Mouse (Mus musculus) thymus, postnatal 25 days (tissue): ENCODE results near the gene Hcst.
A peak's percentile ranks its signal among the peaks of the same experiment; 100 is the strongest.

ENCODE experiments used
- DNase-seq: peaks from one replicate; pipeline ENCODE4 v3.0.0; 2022

Gene Hcst

DNA sequence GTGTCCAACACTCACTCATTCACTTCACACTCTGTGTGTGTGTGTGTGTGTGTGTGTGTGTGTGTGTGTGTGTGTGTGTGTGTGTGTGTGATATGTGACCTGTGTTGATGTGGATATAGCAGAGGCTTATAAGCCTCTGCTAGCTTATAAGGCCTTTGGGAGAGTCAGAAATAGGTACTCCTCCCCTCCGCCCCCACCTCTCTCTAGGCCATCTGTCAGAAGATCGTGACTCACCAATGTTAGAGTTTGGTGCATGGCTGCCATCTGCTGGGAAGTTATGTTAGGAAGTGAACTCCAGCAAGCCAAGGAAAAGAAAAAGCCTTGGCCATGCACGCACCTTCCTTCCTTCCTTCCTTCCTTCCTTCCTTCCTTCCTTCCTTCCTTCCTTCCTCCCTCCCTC lies 12.1 kb upstream of the Hcst start:
- peak; percentile 78 for DNase-seq

DNA sequence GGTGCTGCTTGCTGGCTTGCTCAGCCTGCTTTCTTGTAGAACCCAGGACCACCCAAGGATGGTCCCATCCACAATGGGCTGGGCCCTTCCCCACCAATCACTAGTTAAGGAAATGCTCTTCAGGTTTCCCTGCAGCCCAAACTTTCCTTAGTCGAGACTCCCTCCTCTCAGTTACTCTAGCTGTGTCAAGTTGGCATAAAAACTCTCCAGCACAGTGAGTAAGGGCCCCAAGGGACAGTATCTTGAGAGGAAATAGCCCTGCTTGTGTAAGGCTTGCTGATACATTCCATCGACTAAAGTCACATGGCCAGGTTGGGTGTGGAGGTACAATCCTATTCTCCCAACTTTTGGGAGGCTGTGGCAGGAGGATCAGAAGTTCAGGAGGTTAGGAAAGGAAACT lies 10.5 kb upstream of the Hcst start:
- DNase-seq: no peak

DNA sequence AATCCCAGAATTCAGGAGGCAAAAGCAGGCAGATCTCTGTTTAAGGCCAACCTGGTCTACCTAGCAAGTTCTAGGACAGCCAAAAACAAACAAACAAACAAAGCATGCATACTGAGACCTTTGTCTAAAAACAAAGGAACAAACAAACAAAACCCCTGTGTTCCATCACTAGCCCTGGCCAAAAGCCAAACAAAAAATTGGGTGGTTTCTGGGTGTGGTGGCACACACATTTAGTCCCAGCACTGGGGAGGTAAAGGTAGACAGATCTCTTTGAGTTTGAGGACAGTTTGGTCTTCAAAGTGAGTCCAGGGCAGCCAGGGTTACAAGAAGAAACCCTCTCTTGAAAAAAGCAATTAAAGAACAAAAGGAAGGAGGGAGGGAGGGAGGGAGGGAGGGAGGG lies 9.7 kb upstream of the Hcst start:
- no peak for DNase-seq

DNA sequence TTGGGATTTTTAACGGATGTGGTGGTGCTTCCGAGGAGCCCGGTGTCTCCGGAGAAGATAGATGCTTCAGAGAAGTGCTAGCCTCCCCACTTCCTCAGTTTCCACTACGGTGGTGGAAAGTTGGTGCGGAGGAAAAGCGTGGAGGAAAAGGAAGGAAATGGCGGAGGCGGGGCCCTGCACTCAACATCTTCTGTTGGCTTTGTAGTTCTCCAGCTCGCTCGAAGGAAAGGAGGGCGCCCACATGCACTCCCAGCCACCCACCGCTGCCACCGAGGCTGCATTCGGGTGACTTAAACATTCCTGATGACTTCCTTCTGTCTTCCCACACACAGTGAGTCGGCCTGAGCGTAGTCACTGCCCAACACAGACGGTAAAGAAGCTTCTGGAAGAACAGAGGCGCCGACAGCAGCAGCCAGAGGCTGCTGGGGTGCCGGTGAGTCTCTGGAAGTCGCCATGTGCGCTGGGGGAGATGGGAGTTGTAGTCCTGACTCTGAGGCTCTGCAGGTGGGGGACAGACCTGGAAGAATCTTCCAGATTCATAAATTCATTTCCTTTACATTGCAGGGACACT lies 3.5 kb upstream of the Hcst start:
- DNase-seq: peak; percentile 77

DNA sequence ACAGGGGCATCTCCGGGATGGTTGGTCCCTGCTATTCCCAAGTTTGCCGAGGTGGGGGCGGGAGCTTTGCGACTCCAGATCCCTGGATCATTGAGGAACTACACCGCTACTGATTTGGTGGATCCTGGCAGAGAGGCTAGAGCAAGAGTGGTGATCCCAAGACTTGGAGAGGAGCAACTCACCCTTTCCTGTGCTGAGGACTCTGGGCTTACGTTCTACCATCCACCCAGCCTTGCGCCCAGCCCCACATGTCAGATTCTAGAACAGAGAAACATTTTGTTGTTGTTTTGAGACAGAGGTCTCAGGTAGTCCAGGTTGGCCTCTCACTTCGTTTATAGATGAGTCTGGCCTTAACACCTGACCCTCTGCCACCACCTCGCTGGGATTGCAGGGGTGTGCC lies 2.9 kb upstream of the Hcst start:
- no peak for DNase-seq

DNA sequence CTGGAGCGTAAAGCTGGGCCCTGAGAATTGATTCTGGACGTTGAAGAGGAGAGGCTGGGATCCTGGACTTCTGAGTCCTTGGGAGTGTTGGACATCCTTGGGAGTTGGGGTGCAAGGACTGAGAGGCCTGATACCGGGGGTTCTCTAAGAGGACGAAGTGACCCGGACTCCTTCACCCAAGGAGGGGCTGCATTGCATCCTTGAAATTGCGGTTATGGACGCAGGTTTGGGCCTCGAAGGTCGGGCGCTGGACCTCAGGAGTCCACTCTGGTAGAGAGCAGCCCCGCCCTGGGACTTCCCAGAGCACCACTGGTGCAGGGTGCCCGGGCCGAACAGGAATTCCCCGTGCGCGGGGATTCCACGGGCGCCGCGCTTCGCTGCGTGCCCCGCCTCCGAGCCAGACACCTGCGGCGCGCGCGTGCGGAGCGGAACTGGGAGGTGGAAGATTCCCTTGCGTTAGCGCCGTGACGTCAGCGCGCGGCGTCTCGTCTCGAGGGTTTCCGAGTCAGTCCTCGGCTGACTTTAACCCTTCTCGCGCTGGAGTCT lies 2.3 kb upstream of the Hcst start:
- peak; percentile 94 for DNase-seq

DNA sequence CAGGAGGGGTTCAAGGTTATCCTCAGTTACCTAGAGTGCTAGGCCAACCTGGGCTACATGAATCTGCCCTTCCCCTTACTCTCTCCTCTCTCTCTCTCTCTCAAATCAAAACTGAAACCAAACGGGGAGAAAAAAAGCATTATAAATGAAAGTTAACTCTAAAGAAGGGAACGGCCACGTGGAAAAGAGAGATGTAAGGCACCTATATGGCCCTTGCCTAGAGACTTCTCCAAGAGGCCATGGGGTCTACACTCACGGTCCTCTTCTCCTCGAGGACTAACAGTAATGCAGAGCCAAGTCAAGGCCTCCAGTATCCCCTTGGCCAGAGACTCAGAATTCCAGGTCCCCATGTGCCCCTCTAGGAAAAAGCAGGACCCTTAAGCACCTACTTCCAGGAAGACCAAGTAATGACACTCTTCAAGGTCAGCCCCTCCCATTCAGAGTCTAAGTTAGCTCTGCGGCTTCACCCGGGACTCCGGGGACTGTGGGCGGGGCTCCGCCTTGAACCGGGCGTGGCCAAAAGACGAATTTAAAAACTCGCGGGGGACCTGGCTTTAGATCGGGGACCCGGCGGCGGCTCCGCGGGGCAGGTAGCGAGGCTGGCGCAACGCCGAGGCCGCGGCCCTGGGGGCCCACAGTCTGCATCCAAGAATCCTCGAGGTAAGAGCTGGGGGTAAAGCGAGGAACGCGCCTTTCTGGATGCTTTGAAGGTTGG lies 1.7 kb upstream of the Hcst start, which contains the start of gene Nfkbid:
Gene Nfkbid, plus strand, starts transcription at position 558 of the 715 bp plus-strand sequence.
- DNase-seq: peak; percentile 95

DNA sequence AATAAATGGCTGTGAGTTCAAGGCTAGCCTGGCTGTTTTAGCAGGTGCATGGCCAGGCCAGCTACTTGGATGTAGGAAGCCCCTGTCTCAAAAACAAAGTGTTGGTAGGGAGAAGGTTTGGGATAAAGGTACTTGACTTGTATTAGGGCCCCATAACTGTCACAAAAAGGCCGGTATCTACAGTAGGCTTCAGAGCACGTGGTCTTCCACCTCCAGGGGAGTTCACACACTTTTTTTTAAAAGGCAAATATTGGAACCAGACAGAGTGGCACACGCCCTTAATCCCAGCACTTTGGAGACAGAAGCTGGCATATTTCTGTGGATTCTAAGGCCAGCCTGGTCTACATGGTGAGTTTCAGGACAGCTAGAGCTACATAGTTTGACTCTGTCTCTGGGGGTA lies 1.0 kb upstream of the Hcst start:
- no peak for DNase-seq

DNA sequence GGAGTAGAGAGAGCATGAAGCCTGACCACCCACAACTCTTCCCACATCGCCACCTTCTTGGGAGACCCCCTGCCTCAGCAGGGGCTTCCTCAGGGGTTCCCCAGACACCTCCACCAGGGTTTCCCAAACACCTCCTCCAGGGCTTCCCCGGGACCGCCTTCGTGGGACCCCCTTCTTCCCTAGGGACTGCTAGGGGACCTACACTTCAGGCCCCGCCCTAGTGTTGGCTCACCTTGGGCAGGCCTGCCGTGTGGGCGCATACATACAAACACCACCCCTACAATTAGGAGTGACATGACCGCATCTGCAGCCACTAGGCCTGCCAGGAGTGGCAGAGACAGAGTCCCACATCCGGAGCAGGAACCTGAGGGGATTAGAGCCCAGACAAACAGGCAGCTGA lies 1.8 kb downstream of the Hcst start:
- DNase-seq: peak; percentile 59

DNA sequence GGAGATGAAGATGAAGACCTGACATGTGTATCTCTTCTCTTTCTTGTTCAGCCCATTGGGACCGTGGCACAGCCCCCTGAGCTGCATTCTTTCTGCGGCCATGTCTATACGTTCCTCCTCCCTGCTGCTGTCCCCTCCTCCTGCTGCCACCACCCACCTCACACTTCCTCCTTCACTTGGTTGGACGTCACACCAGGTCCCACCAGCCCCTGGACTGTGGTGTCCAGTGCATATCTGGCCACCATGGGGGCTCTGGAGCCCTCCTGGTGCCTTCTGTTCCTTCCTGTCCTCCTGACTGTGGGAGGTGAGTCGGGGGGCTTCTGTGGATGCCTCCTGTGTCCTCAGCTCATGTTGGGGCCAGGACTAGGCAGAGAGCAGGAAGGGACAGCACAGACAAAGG lies 6.1 kb downstream of the Hcst start, which contains the start of gene Tyrobp:
Gene Tyrobp, plus strand, starts transcription at position 165 of the 400 bp plus-strand sequence.
- no peak for DNase-seq

DNA sequence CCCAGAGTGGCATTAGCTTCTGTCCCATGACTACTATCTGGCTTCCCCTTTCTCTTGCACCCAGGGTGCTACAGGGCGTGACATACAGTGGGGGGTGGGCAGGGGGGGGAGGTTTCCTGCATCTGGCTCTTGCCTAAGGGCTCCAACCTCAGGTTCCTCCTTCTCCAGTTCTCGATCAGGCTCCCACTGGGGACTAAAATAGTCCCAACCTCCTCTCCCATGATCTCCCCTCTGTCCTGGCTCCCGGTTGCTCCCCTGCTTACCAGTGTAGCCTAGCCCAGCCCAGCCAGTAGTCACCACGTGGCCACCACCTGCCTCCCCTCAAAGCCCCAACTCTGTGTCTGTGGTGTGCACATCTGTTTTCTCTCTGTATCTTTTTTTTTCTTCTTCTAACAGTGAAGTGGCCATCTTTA lies 6.9 kb downstream of the Hcst start:
- peak; percentile 62 for DNase-seq

DNA sequence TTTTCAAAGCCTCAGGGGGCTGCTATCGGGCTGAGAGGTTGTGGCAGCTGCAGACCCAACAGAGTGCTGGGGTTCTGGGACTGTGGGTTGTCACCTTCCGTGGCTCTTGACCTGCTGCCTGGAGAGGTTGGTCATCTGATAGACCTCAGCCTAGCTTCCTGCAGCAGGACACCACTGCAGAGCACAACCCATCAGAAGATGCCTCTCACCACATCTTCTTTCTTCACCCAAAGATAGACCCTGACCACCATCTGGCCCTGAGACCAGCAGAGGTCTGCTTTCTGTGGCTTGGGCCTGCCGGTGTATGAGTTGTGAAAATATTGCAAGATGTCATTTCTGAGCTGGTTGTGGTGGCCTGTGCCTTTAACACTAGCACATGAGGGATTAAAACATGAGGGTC lies 8.6 kb downstream of the Hcst start:
- no peak for DNase-seq

DNA sequence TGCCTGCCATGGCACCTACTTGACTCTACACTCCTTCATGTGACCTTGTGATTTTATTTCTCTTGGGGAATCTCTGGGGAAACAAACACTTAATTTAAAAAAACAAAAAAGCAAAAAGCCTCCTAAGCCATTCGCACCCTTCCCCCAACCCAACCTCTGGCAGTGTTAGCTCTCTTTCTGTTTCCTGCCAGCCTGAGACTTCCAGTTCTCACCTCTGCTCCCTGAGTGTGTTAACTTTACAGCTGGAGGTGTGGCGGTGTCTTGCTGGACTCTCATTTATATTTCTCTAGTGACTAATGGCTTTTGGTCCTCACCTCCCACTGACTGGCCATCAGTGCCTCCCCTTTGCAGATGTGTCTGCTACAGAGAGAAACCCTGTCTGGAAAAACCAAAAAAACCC lies 9.9 kb downstream of the Hcst start:
- DNase-seq: peak; percentile 40

DNA sequence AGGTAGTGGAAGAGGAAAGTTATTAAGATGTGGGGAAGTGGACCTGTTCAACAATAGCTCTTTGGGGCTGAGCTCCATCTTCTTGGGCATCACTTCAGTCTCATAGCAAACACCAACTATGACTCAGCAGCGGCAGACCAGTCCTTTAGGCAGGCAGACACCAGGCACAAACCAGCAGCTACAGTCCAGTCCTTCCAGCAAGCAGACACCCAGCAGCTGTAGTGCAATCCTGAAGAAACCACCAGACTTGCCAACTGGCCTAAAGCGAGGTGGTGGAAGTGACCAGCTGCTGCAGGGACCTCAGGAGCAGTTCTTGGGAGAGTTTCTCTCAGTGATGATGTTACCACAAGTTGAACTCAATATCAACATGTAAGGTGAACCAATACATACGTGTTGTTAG lies 11.0 kb downstream of the Hcst start:
- DNase-seq: no peak

DNA sequence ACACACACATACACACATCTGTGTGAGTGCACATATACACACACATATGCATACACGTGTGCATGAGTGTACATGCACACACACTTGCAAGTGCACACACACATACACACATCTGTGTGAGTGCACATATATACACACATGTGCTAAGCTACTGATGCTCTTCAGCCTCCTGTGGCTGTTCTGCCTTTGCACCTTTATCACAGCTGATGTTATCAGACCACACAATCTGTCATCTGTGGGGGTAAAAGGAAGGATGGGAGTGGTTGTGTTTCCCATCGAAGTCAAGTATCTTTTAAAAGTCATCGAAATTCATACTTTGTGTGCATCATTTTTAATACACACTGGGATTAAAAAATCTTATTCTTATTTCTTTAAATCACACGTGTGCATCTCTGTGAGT lies 17.3 kb downstream of the Hcst start:
- DNase-seq: no peak

DNA sequence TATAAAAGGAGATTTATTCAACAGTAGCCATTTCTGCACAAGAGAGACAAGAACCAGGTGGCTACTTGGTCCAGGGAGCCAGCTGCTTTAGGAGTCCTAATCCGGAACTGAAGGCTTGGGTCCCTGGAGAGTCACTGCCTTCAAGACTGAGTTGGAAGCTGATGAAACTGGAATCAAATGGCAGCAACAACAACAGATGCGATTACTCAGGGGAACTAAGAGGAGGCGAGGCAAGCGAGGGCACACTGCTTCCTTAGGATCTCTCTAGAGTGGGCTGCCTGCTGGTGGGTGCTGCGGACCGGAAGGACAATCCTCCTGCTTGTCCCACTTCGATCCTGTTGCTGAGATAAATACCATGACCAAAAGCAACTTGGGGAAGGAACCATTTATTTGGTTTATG lies 20.0 kb downstream of the Hcst start:
- DNase-seq: no peak

DNA sequence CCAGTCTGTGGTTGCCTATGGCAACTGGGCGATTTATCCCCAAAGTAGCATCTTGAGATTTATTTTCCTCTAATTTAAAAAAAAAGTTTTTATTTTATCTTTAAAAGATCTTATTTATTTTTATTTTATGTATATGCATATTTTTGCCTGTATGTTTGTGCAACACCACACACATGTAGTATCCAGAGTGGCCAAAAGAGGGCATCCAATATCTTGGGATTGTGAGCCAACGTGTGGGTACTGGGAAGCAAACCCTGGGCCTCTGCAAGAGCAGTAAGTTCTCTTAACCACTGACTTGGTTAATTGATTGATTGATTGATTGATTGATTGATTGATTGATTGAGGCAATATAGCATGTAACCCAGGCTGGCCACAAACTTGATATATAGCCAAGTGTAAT lies 24.8 kb downstream of the Hcst start:
- DNase-seq: peak; percentile 61

DNA sequence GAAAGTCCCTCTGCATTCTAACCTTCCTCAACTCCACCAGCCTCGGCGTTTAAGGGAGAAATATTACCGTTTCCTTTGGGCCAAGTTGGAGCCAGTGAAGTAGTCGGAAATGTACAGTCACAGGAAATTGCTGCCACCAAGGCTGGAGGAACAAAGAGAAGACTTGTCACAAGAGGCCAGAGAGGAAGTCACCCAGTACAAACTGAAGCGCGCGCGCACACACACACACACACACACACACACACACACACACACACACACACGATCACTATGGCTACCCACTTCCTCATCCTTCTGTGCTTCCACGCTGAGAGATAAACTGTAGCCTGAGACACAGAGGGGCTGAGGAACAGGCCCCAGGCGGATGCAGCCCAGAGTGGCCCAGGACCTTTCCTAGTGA lies 25.3 kb downstream of the Hcst start:
- DNase-seq: peak; percentile 76

DNA sequence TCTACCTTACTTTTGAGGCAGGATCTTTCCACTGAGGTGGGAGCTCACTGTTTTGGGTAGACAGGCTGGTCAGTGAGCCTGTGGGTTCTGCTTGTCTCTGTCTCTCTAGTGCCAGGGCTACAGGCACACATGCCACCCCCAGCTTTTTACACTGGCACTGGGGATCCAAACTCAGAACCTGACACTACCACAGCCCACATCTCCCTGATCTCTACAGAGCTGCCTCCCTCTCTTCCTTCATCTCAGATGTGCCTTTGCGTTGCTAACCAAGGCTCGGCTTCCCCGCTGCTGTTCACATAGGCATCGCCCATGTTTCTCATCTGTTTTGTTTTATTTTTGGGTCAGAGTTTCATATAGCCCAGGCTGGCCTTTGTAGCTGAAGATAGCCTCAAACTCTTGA lies 26.0 kb downstream of the Hcst start:
- DNase-seq: peak; percentile 47

DNA sequence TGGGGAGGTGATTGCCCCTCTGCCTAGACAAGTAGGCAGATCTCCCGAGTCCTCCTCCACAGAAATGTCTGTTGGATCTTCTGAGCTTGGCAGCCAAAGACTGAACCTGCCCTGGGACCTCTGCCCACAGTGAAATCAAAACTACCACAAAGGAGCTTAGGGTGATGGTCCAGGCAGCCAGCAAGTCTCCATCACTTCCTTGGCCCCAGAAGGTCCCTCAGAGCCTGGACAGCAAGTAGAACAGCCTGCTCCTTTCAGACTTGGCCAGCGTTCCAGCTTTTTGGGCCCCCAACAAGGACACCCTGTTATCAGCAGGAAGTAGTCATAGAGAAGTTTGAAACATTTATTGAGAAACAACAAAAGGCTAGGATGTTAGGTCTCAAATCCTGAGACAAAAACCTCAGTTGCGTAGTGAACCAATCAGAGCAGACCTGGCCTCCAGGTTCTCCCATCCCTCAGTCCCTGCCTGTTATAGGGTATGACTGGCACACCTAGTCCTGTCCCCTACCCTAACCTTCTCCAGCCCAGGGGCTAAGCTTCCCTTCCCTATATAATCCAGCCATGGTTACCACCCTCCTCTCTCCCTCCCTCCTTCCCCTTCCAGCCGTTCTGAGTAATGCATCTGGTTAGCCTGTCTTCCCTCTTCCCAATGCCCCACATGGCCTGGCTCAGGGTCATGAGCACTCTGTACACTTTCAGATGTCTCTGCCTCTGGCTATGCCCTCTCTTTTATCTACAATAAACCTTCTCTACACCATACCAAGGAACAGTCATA lies 26.7 kb downstream of the Hcst start:
- DNase-seq: no peak

DNA sequence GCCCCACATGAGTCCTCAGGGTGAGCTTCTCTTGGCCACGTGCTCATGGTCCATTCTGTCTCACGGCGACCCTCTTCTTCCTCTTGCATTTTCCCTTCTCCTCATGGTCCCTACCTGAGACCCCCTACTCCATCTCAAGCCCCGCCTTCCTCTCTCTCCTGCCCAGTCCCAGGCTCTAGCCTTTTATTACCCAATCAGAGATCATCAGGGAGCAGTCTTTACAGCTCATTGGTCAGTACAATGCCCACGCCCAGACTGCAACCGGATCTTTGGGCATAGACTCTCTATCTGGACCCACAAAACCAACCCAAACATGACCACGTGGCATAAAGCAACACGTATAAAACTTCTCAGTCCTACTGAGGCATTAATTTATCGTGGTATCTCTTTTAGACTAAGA lies 35.5 kb downstream of the Hcst start:
- no peak for DNase-seq

DNA sequence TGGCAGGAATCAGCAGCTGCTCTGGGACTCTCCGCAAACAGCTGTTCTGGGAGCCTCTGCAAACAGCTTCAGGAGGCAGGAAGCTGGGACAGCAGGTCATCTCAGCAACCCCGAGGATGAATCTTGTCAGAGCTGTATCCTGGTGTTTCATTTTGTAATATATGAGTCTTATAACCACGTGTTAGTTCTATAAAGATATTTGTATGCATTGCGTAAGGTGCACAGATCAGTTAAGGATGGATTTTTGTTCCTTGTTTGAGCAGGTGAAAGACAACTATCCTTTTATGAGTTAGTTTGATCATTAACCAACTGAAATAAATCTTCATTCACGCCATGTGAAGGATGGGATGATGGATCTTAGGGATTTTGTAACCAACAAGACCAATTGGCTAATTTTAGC lies 39.6 kb downstream of the Hcst start:
- no peak for DNase-seq

DNA sequence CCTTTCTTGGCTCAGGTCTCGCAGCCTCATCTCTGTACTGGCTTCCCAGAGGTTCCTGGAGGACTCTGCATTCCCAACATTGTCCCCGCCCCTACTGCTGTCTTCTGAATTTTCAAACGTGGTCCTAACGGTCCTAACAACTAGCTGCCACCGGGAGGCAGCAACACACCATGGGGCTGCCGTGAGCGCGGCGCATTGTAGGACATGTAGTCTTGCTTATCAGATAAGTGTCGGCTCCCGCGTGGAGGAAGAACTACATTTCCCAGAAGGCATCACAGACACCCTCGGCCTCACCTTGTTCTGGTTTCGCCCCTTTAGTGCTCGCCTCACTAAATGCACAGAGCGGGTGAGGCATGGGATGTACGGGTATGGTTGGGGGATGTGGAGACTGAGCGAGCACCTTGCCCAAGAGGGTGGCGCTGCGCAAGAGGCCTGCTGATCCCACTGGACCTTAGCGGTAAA lies 46.1 kb downstream of the Hcst start:
- peak; percentile 88 for DNase-seq
